Mouse (Mus musculus) hindbrain, embryonic 11.5 days (tissue): Measurements from ENCODE around the gene Ints14. TPM values are rescaled to one million over a fixed set of nuclear protein-coding genes. Genes with fewer than 3 reads are reported as not detected.

Source experiments
- ATAC-seq: fragments of 200-750 bp; cut with Nextera tagmentation; 2 replicates; pipeline ENCODE4 v1.8.0; 2017; ENCODE audit warnings: mild to moderate bottlenecking, moderate TSS enrichment, moderate library complexity; ENCODE audit not compliant: low FRiP score
- DNase-seq: peaks from one replicate; pipeline ENCODE4 v3.0.0-alpha.2; 2015; ENCODE audit warnings: low spot score
- H3K27ac ChIP-seq: fragments of 300-500 bp; sonication (generic); 2 replicates; pipeline ENCODE4 v1.5.1; 2014; ENCODE audit warnings: mild to moderate bottlenecking, low read depth, low read length
- H3K27me3 ChIP-seq: fragments of 300-500 bp; sonication (generic); 2 replicates; pipeline ENCODE4 v1.6.1; 2014; ENCODE audit warnings: mild to moderate bottlenecking, low read length, moderate library complexity, mixed read lengths; ENCODE audit not compliant: control insufficient read depth, insufficient read depth
- H3K36me3 ChIP-seq: fragments of 300-500 bp; sonication (generic); 2 replicates; pipeline ENCODE4 v1.6.1; 2014; ENCODE audit warnings: mild to moderate bottlenecking, low read length, moderate library complexity, mixed read lengths; ENCODE audit not compliant: control insufficient read depth, insufficient read depth
- H3K4me1 ChIP-seq: fragments of 300-500 bp; sonication (generic); replicated peaks from 2 replicates; pipeline ENCODE4 v1.6.1; 2014; ENCODE audit warnings: low read length, mixed read lengths; ENCODE audit not compliant: control insufficient read depth, insufficient read depth
- H3K4me2 ChIP-seq: fragments of 300-500 bp; sonication (generic); replicated peaks from 2 replicates; pipeline ENCODE4 v1.6.1; 2014; ENCODE audit warnings: mild to moderate bottlenecking, low read depth, low read length
- H3K4me3 ChIP-seq: fragments of 300-500 bp; sonication (generic); 2 replicates; pipeline ENCODE4 v1.5.1; 2014; ENCODE audit warnings: low read depth, low read length
- H3K9ac ChIP-seq: fragments of 300-500 bp; sonication (generic); 2 replicates; pipeline ENCODE4 v1.6.1; 2014; ENCODE audit warnings: low read depth, low read length
- H3K9me3 ChIP-seq: fragments of 300-500 bp; sonication (generic); 2 replicates; pipeline ENCODE4 v1.6.1; 2016; ENCODE audit warnings: low read length; ENCODE audit not compliant: control insufficient read depth
- WGBS: fragments of 180-500 bp; shearing (Covaris S2); extraction: QIAGEN DNeasy Blood & Tissue Kit; methylation state at CpG from one replicate; pipeline ENCODE4 v1.1.7; 2014; 5-methylcytosine and 5-hydroxymethylcytosine counted together
- polyA plus RNA-seq: library from polyadenylated mRNA; unstranded; fragments of >200 nt; fragmentation: Nextera tagmentation; extraction: Ambion mirVana; gene quantifications from 2 replicates; pipeline ENCODE4 v1.2.1, GENCODE M21; 2014

Ints14 gene
- polyA plus RNA-seq, 1 experiment from 2014 or later = 68.2 TPM

- H3K27me3 ChIP-seq = no peaks in the 10 kb centered on the region
- H3K9me3 ChIP-seq = no peaks in the 10 kb centered on the region
- DNase-seq (no peak), ATAC-seq (no peak)
- WGBS = 66% methylated on average over 3 of the region's 3 CpGs
- H3K36me3 ChIP-seq = no peaks in the 10 kb centered on the region
- H3K27ac ChIP-seq = no peak overlapping the region
- H3K9ac ChIP-seq = no peak overlapping the region
- H3K4me3 ChIP-seq = no peak overlapping the region
- H3K4me1 ChIP-seq = peaks cover 7% of the 10 kb centered on the region
- no peak overlapping the region for H3K4me2 ChIP-seq
Observed at GRCm38 (mm10) chr9:65019146-65019545, 58.4 kb downstream of the Ints14 start.

- ATAC-seq (no peak), DNase-seq (no peak)
- Histone ChIP-seq H3K9me3 (no peaks in the 10 kb centered on the region), H3K4me3 (peak overlapping the region; percentile 73), H3K27ac (no peak overlapping the region), H3K4me1 (peaks cover 7% of the 10 kb centered on the region), H3K9ac (no peak overlapping the region), H3K27me3 (no peaks in the 10 kb centered on the region), H3K4me2 (peak overlapping the region; percentile 59; the same call in 1 of the 2 replicates), H3K36me3 (no peaks in the 10 kb centered on the region)
- 84% methylated on average over 4 of the region's 4 CpGs for WGBS
Observed at GRCm38 (mm10) chr9:65020128-65020527, 59.4 kb downstream of the Ints14 start.

GRCm38 (mm10) chr9:65020991-65021886, 60.5 kb downstream of the Ints14 start, which contains the start of gene Hacd3:
TSS of gene Hacd3 (minus strand) at chr9:65021693.
- WGBS = under 1% methylated on average over 81 of the region's 81 CpGs
- ATAC-seq = peak; percentile 93
- H3K9me3 ChIP-seq = no peaks in the 10 kb centered on the region
- peak within 1 kb of the TSS; percentile 77 for H3K27ac ChIP-seq
- no peaks in the 10 kb centered on the region for H3K36me3 ChIP-seq
- H3K9ac ChIP-seq = peak within 1 kb of the TSS; percentile 89
- peak; percentile 94 for DNase-seq
- H3K27me3 ChIP-seq = no peaks in the 10 kb centered on the region
- H3K4me3 ChIP-seq = peak within 1 kb of the TSS; percentile 73
- peaks cover 7% of the 10 kb centered on the region for H3K4me1 ChIP-seq
- H3K4me2 ChIP-seq = peak within 1 kb of the TSS; percentile 59

GRCm38 (mm10) chr9:65021887-65022579, 61.3 kb downstream of the Ints14 start:
- H3K4me3 ChIP-seq = peak overlapping the region; percentile 73
- H3K27me3 ChIP-seq = no peaks in the 10 kb centered on the region
- peaks cover 7% of the 10 kb centered on the region for H3K4me1 ChIP-seq
- ATAC-seq = no peak; the same call in 1 of the 2 replicates
- no peaks in the 10 kb centered on the region for H3K36me3 ChIP-seq
- 22% methylated on average over 9 of the region's 9 CpGs for WGBS
- H3K27ac ChIP-seq = peak overlapping the region; percentile 77
- peak overlapping the region; percentile 89 for H3K9ac ChIP-seq
- no peak for DNase-seq
- peak overlapping the region; percentile 59 for H3K4me2 ChIP-seq
- H3K9me3 ChIP-seq = no peaks in the 10 kb centered on the region

- H3K27ac ChIP-seq = no peak overlapping the region
Observed at GRCm38 (mm10) chr9:65022580-65023135, 62.0 kb downstream of the Ints14 start.

GRCm38 (mm10) chr9:65023447-65023846, 62.7 kb downstream of the Ints14 start:
- peaks cover 7% of the 10 kb centered on the region; the same call in 1 of the 2 replicates for H3K4me1 ChIP-seq
- no peaks in the 10 kb centered on the region for H3K9me3 ChIP-seq
- DNase-seq = no peak
- H3K9ac ChIP-seq = no peak overlapping the region
- no peak overlapping the region for H3K4me3 ChIP-seq
- WGBS = 89% methylated on average over 3 of the region's 3 CpGs
- H3K27ac ChIP-seq = no peak overlapping the region
- no peak overlapping the region for H3K4me2 ChIP-seq
- no peaks in the 10 kb centered on the region for H3K36me3 ChIP-seq
- no peak for ATAC-seq
- no peaks in the 10 kb centered on the region for H3K27me3 ChIP-seq

More at GRCm38 (mm10) chr9:65022580-65023135, 62.0 kb downstream of the Ints14 start:
- H3K4me2 ChIP-seq = no peak overlapping the region
- 78% methylated on average over 4 of the region's 4 CpGs for WGBS
- H3K4me1 ChIP-seq = peaks cover 7% of the 10 kb centered on the region; the same call in 1 of the 2 replicates
- H3K9me3 ChIP-seq = no peaks in the 10 kb centered on the region
- H3K36me3 ChIP-seq = no peaks in the 10 kb centered on the region
- no peak for DNase-seq
- H3K4me3 ChIP-seq = no peak overlapping the region
- H3K9ac ChIP-seq = no peak overlapping the region
- no peaks in the 10 kb centered on the region for H3K27me3 ChIP-seq
- ATAC-seq = no peak

- no peak overlapping the region for H3K4me3 ChIP-seq
- no peaks in the 10 kb centered on the region for H3K9me3 ChIP-seq
- no peak overlapping the region for H3K9ac ChIP-seq
- no peak overlapping the region for H3K27ac ChIP-seq
- no peaks in the 10 kb centered on the region for H3K27me3 ChIP-seq
- H3K4me2 ChIP-seq = no peak overlapping the region
- ATAC-seq (no peak), DNase-seq (no peak)
- no peaks in the 10 kb centered on the region for H3K36me3 ChIP-seq
- 79% methylated on average over 7 of the region's 7 CpGs for WGBS
- H3K4me1 ChIP-seq = no peaks in the 10 kb centered on the region
Observed at GRCm38 (mm10) chr9:65027241-65027640, 66.5 kb downstream of the Ints14 start.

- DNase-seq (no peak), ATAC-seq (no peak)
- Histone ChIP-seq H3K4me2 (no peak overlapping the region), H3K36me3 (no peaks in the 10 kb centered on the region), H3K27ac (no peak overlapping the region), H3K4me1 (no peaks in the 10 kb centered on the region), H3K27me3 (no peaks in the 10 kb centered on the region), H3K9me3 (no peaks in the 10 kb centered on the region), H3K9ac (no peak overlapping the region), H3K4me3 (no peak overlapping the region)
- WGBS = 96% methylated on average over 5 of the region's 5 CpGs
Observed at GRCm38 (mm10) chr9:65028313-65028712, 67.6 kb downstream of the Ints14 start.
